Mouse (Mus musculus) cerebellum, adult 18-20 months (tissue): ENCODE measurements around the gene Gm17359.
A peak's percentile ranks its signal among the peaks of the same experiment; 100 is the strongest.

Experiments used
- DNase-seq, 2 experiments: peaks; one replicate each; pipeline ENCODE4 v3.0.0; 2021

The Gm17359 gene

GRCm38 (mm10) chr3:79336044-79336766 lies at the start of gene Gm17359:
Gene Gm17359 (plus strand): TSS chr3:79336661.
- no peak for DNase-seq

GRCm38 (mm10) chr3:79287108-79287576 lies 49.3 kb upstream of the Gm17359 start:
- DNase-seq, result peak; percentile 96

DNA sequence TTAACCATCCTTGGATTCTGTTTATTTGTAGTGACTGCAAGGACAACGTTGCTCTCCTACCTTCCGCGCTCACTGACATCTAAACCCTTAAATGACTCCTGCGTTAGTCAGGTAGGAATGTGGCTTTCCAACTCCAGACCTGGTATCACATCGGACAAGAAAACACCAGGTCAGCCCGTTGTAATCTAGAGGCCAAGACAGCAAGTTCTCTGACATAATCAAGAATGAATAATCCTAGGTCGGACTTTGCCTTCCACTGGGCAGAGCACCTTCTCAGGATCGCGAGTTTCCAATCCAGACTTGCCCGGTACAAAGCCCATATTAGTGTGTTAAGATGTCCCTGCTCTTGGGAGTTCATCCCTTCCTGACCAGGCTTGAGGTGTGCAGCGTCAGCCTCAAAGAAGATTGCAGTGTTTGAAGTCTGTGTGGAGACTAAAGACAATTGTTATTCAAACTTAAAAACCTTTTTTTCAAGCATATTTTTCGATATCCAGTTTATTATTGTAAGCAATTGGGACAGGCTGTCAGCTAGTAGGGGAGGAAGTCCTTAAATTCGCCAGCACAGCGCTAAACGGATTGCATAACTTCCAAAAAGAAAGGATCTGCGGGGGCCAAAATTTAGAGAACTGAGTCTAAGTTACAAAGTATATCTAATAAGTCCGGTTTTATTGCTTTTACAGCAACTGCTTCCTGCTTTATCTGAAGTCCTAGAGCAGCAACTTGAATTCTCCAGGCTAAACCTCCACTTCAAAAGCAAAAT lies 48.6 kb upstream of the Gm17359 start:
- peak in 1 of 2 experiments; percentile 12 for DNase-seq

- DNase-seq, result no peak
These were observed 47.4 kb upstream of the Gm17359 start for GRCm38 (mm10) chr3:79289050-79289449.

DNA sequence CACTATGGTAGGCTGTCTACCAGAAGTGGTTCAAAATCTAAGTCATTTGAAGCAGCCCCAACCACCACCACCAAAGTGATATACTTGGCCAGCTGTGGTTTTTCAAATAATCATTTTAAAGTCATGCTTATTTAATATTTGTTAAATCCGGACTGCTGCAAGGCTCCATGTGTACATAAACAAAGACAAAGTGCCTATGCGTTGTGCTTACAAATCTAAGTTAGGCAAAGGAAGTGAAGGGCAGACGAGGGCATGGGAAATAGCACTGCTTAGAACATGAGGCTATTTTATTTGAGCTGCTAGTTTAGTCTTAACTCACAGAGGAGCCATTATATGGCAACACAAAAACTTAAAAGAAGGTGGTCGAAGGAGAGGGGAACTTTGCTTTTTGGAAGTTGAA lies 43.4 kb upstream of the Gm17359 start:
- DNase-seq, result no peak

DNA sequence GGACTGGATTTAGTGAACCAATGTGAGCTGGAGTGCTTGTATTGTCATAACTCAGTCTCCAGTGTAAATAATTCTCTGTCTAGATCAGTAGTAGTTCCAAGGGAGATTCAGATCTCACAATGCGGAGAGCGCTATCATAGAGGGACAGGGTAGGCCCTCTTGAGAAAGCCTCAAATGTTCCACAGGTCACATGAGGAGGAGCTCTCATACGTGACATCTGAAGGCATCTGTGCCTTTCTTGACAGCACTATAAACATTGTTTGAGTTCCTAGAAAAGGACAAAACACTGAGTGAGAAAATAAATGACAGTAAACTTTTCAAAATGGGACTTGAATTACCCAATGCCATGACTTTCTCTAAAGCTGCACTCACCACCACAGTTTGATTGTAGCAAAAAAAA lies 41.8 kb upstream of the Gm17359 start:
- no peak for DNase-seq

GRCm38 (mm10) chr3:79296049-79296448 lies 40.4 kb upstream of the Gm17359 start:
- no peak for DNase-seq

GRCm38 (mm10) chr3:79296586-79296985 lies 39.9 kb upstream of the Gm17359 start:
- no peak for DNase-seq

- no peak for DNase-seq
These were observed 39.2 kb upstream of the Gm17359 start for GRCm38 (mm10) chr3:79297281-79297680.

- DNase-seq, result no peak
These were observed 37.1 kb upstream of the Gm17359 start for GRCm38 (mm10) chr3:79299401-79299800.

- no peak for DNase-seq
These were observed 27.9 kb upstream of the Gm17359 start for GRCm38 (mm10) chr3:79308605-79309004.

DNA sequence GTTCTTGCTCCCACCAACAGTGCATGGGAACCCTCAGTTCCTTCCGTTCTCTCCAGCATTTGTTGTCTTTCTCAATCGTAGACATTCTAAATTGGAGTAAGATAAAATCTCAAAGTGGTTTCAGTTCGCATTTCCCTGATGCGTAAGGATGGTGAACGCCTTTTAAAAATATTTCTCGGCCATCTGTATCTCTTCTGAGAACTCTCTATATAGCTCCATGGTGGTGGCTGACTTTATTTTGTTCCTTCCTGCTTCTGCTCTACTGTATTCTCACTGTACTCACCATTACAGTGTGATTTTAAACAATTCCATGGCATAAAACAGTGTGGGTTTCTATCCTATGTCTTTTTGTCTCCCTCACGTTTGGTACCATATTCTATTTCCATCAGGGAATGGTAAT lies 26.3 kb upstream of the Gm17359 start:
- no peak for DNase-seq

GRCm38 (mm10) chr3:79311895-79312294 lies 24.6 kb upstream of the Gm17359 start:
- no peak for DNase-seq

DNA sequence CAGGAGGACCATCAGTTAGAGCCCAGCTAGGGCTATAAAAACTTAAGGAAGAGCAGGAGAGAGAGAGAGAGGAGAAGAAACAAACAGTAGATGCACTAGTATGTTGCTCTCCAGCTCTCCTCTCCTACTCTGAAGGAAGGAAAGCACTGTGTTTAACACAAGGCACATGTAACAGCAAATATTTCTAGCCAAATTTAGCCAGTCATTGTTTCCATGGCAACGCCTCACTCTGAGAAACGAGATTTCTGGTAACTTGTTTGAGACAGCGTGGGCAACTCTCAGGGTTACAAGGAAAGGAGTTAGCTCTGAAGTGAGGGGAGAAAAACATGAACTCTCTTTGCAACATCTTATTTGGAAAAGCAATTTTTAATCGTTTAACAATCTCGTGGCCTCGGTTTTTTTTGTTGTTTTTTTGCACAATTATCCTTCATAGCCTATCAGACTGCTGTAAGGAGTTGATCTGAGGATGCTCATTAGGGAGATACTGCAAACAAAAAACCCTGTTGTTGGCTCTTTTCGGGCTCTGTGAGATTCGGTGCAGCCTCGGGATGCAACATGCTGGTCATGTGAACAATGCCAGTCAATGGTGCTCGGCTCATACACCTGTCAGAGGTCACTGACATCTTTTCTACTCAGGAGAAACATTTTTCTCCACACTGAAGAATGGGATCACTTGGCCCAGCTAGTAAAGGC lies 22.3 kb upstream of the Gm17359 start:
- no peak for DNase-seq

DNA sequence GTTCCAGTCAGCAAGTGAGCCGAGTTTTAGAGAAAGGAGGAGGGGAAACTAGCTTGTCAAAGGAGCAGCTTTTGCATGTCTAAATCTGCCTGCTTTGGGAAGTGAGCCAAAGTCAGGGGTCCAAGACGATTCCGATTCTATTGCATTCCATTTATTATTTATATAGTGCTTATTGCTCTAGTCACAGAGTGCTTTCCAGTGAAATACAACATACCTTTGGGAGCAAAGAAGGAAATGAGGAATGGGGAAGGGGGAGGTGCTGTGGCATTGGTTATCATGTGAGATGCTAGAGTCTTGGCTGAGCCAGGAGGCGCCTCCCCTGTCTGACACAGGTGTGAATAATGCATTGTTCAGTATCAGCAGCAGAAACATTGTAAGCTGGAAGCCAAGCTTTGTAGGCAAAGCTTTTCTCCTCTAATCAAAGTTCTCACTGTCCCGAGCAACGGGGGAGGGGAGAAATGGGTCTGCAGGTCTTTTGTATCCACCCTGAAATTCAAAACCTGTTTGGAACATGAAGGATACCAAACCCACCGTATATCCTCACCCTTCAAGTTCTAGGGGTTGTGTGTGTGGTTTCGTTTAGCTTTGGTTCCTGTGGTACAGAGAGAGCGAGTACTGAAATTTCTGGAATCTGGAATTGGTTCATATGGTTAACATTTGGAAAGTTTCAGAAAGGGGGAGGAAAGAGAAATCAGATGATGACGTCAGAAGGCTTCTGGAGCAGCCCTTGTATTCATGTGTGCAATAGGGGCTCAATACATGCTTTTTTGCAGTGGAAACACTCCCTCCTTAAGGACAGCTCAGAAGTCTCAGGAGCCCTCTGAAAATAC lies 11.5 kb upstream of the Gm17359 start:
- DNase-seq, result no peak

GRCm38 (mm10) chr3:79329691-79330315 lies 6.7 kb upstream of the Gm17359 start:
- DNase-seq, result no peak

- no peak for DNase-seq
These were observed 3.4 kb upstream of the Gm17359 start for GRCm38 (mm10) chr3:79333051-79333450.

DNA sequence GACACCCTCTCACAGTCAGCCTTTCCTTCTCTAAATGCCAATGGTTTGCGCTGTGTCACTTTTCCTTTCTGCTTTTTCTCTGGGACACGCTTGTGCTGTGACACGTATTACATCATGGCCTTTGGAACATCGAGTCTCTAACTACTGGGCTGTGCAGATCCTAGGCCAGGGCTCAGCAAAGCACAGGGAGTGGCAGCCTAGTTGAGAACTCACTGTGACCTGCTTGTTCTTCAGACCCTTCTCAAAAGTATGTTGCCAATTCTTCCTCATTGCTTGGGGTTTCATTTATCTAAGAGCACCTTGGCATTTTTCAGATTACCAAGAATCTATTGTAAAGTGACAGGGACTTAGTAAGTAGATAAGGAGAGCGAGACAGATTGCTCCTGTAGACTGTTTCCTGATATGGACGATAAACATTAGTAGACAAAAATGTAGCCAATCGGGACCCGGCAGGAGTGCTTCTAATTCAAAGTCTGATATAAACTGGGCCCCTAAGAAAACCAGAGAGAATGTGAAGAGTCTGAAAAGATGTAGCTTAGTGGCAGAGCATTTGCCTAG lies 2.7 kb upstream of the Gm17359 start:
- no peak for DNase-seq

GRCm38 (mm10) chr3:79340737-79341136 lies 4.3 kb downstream of the Gm17359 start:
- no peak for DNase-seq

GRCm38 (mm10) chr3:79342961-79343735 lies 6.7 kb downstream of the Gm17359 start:
- no peak for DNase-seq

DNA sequence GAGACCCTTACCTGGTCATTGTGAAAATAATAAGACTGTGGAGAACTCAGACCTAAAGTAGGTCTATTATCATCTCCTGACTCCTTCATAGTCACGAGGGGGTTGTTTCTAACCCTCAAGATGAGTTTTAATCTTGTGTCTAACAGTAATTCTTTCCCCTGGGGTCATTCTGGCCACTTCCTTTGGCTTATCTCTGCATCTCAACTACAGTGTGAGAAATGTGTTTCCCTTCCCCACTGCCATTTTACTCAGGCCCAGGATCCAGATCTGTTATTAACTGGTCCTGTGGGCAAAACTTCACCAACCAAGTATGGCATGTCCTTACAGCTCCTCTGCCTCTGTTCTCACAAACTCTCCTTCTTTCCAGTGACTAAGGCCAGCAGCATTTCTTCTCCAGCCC lies 12.8 kb downstream of the Gm17359 start:
- no peak for DNase-seq
